Mouse (Mus musculus) stomach, embryonic 14.5 days (tissue): Measurements from ENCODE around the gene Cntnap4. TPM values are rescaled to one million over a fixed set of nuclear protein-coding genes. Genes with fewer than 3 reads are reported as not detected.

ENCODE experiments used
- ATAC-seq: fragments of 200-750 bp; cut with Nextera tagmentation; 2 replicates; pipeline ENCODE4 v1.8.0; 2017; ENCODE audit warnings: low read depth, moderate TSS enrichment; ENCODE audit not compliant: insufficient number of reproducible peaks, insufficient read depth, low FRiP score
- H3K27ac ChIP-seq: fragments of 300-500 bp; sonication (generic); 2 replicates; pipeline ENCODE4 v1.5.1; 2014; ENCODE audit warnings: mild to moderate bottlenecking, low read length, moderate library complexity, mixed read lengths
- H3K27me3 ChIP-seq: fragments of 300-500 bp; sonication (generic); 2 replicates; pipeline ENCODE4 v1.6.1; 2014; ENCODE audit warnings: low read length, control low read depth, mixed read lengths; ENCODE audit not compliant: control insufficient read depth, insufficient read depth
- H3K36me3 ChIP-seq: fragments of 300-500 bp; sonication (generic); 2 replicates; pipeline ENCODE4 v1.6.1; 2014; ENCODE audit warnings: mild to moderate bottlenecking, control low read depth, low read length, moderate library complexity, mixed read lengths; ENCODE audit not compliant: control insufficient read depth, insufficient read depth
- H3K4me1 ChIP-seq: fragments of 300-500 bp; sonication (generic); 2 replicates; pipeline ENCODE4 v1.6.1; 2014; ENCODE audit warnings: low read length, control low read depth, mixed read lengths; ENCODE audit not compliant: control insufficient read depth, insufficient read depth
- H3K4me2 ChIP-seq: fragments of 300-500 bp; sonication (generic); replicated peaks from 2 replicates; pipeline ENCODE4 v1.6.1; 2014; ENCODE audit warnings: low read depth, low read length, control low read depth
- H3K4me3 ChIP-seq: fragments of 300-500 bp; sonication (generic); 2 replicates; pipeline ENCODE4 v1.5.1; 2014; ENCODE audit warnings: low read depth, low read length, control low read depth
- H3K9ac ChIP-seq: fragments of 300-500 bp; sonication (generic); replicated peaks from 2 replicates; pipeline ENCODE4 v1.6.1; 2014; ENCODE audit warnings: low read depth, mild to moderate bottlenecking, control low read depth, low read length, moderate library complexity, mixed read lengths
- H3K9me3 ChIP-seq: fragments of 300-500 bp; sonication (generic); 2 replicates; pipeline ENCODE4 v1.6.1; 2016; ENCODE audit warnings: low read depth, low read length, control low read depth; ENCODE audit not compliant: control insufficient read depth
- WGBS: fragments of 180-500 bp; shearing (Covaris S2); extraction: QIAGEN DNeasy Blood & Tissue Kit; methylation state at CpG from one replicate; pipeline ENCODE4 v1.1.7; 2014; 5-methylcytosine and 5-hydroxymethylcytosine counted together
- polyA plus RNA-seq: library from polyadenylated mRNA; unstranded; fragments of >200 nt; fragmentation: Nextera tagmentation; extraction: Ambion mirVana; gene quantifications from 2 replicates; pipeline ENCODE4 v1.2.1, GENCODE M21; 2014

The Cntnap4 gene
- 1.1 and 1.8 TPM in 2 replicates for polyA plus RNA-seq

DNA sequence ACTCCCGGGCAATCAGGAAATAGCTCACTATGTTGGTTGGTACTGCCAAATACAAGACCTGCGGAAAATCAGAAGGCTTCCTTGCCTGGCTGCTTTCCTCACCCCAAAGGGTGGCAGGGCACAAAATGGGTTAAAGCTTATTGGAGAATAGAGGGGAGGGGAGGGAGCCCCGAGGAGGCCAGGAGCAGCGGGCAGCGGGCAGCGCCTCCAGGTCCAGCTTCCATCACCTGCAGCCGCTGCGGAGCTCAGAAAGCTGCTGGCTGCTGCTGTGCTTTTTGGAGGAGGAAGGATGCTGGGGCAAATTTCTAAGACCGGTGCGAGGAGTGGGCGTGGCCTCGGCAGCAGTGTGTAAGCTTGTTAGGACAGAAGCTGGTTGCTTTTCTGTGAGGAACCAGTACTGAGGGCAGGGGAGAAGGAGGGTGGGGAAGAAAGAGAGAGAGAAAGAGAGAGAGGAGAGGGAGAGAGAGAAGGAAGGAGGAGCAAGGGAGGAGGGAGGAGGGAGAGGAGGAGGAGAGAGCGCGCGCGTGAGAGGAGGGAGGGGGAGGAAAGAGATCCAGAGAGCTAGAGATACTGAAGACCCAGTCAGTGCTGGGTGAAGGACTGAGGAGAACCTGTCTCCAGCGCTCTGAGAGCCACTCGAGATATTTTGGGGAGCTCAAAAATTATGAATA is at the start of gene Cntnap4:
Gene Cntnap4, plus strand, starts transcription at position 573 of the 671 bp plus-strand sequence.
- no peaks in the 10 kb centered on the region for H3K9me3 ChIP-seq

DNA sequence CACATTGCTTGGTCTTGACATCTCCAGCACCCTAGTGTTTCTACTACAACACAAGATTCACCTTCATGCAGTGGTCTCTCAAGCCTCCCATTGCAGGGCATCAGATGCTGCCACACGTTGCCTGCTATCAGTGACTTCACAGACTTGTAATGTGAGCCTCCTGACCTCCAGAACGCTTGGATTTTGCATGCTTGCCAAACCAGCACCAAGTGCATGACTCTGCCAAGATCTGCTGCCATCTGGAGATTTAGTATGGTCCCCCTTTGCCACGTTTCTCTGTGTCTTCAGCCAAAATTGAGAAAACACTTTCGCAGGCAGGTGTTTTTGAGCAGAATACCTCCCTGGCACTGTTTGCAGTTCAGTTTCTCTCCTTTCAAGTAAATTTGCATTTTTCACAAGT is 12.5 kb upstream of the Cntnap4 start:
- no peak overlapping the region for H3K4me3 ChIP-seq
- no peak overlapping the region for H3K27ac ChIP-seq
- WGBS = 31% methylated on average over 4 of the region's 4 CpGs
- no peaks in the 10 kb centered on the region for H3K27me3 ChIP-seq
- no peak overlapping the region for H3K9ac ChIP-seq
- H3K9me3 ChIP-seq = no peaks in the 10 kb centered on the region
- H3K4me1 ChIP-seq = no peaks in the 10 kb centered on the region
- no peak overlapping the region for H3K4me2 ChIP-seq
- no peak for ATAC-seq
- H3K36me3 ChIP-seq = no peaks in the 10 kb centered on the region

More for the DNA sequence above, at the start of gene Cntnap4:
- Histone ChIP-seq H3K36me3 (no peaks in the 10 kb centered on the region), H3K9ac (no peak within 1 kb of the TSS), H3K4me1 (no peaks in the 10 kb centered on the region), H3K4me2 (peak within 1 kb of the TSS; percentile 39), H3K27me3 (0 out of 2 replicates have a peak, but pooled peaks cover 5% of the 10 kb centered on the region), H3K27ac (no peak within 1 kb of the TSS), H3K4me3 (peak within 1 kb of the TSS; percentile 20; the same call in 1 of the 2 replicates)
- WGBS = 2% methylated on average over 18 of the region's 18 CpGs
- no peak for ATAC-seq

DNA sequence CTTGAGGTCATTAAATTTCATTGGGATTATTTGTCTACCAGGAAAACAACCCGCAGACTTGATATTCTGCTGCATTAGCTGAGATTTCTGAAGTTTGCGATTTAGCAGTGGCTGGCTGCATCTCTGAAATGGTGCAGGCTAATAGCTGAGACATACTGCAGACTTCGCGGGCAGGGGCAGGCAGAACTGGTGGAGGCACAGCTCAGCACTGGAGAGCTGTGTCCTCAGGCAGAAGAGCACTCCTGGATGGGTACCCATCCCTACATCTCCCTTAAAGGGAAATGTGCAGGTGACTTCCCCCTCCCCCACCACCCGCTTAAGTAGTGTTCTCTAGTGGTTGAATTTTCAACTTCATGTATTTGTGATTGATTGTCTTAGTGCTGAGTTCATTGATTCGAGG is 698 bp downstream of the Cntnap4 start:
- Histone ChIP-seq H3K9ac (no peak overlapping the region), H3K27me3 (0 out of 2 replicates have a peak, but pooled peaks cover 5% of the 10 kb centered on the region), H3K4me3 (no peak overlapping the region; the same call in 1 of the 2 replicates), H3K4me1 (no peaks in the 10 kb centered on the region), H3K4me2 (peak overlapping the region; percentile 39; the same call in 1 of the 2 replicates), H3K27ac (no peak overlapping the region), H3K9me3 (no peaks in the 10 kb centered on the region), H3K36me3 (no peaks in the 10 kb centered on the region)
- whole genome bisulfite sequencing = 5% methylated on average over 6 of the region's 6 CpGs
- ATAC-seq = no peak

DNA sequence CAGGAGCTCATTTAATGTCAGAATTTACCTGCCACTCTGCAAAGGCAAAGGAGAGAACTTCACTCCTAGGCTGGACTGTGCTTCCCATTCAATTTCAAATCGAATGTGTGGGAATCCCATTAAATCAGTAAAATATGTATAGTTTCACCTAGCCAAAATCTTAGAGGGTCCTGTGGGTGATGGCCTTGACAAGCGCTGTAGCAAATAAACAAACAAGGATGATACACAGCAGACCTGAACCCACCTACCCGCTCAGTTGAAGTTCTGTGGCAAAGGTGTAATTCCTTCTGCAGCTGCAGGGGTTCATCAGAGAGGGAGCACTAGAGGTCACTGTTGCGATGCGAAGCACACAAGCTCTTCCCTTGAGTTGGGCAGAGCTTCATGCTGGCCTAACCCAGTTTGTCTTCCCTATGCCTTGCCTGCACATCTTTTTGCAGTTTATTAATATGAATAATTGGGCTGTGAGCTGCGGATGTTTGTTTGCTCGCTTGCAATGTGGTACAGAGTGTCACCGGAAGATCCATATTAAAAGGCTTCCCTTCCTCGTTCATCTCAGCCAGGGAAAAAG is 1.6 kb downstream of the Cntnap4 start:
- Histone ChIP-seq H3K4me3 (no peak overlapping the region), H3K27ac (no peak overlapping the region), H3K4me1 (no peaks in the 10 kb centered on the region), H3K36me3 (no peaks in the 10 kb centered on the region), H3K27me3 (0 out of 2 replicates have a peak, but pooled peaks cover 5% of the 10 kb centered on the region), H3K9me3 (no peaks in the 10 kb centered on the region), H3K4me2 (no peak overlapping the region), H3K9ac (no peak overlapping the region)
- 0 out of 2 replicates have a peak, but pooled peaks have one; percentile 46 for ATAC-seq
- WGBS = 20% methylated on average over 9 of the region's 9 CpGs

DNA sequence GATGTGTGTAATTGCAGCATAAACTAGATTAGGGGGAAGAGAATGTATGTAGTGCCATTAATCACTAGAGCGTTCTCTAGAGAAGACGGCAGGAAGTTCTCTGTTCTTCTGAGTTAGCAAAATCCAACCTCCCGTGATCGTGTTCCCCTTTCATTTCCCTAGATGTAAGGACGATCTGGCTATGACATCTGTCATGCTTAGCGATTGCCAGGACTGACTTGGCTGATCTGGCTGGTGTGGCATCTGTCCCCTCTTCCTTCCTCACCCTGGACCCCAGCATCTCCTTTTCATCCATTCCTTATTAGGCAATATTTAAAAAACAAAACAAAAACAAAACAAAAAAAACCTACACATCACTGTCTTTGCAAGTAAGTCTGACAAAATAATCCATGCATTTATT is 11.6 kb downstream of the Cntnap4 start:
- Histone ChIP-seq H3K36me3 (no peaks in the 10 kb centered on the region), H3K4me3 (no peak overlapping the region), H3K4me2 (no peak overlapping the region), H3K9me3 (no peaks in the 10 kb centered on the region), H3K4me1 (no peaks in the 10 kb centered on the region), H3K27ac (no peak overlapping the region), H3K9ac (no peak overlapping the region), H3K27me3 (no peaks in the 10 kb centered on the region)
- 29% methylated on average over 6 of the region's 6 CpGs for WGBS
- no peak for ATAC-seq

DNA sequence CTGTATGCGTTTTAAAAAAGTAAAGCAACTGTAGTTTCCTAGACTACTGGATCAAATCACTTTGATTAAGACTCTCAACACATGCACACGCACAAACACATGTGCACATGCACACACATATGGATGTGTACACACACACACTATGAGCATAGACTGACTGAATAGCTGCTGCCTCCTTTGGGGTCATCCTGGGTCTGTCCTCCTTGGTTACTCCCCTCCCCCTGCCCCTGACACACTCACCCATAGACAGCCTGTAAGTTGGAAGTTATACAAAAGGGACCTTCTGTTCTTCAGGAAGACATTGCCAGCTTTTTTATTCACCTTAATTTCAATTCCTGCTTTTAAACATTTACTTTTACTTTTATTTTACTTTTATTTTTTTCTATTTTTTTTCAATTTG is 13.6 kb downstream of the Cntnap4 start:
- H3K36me3 ChIP-seq = no peaks in the 10 kb centered on the region
- H3K27ac ChIP-seq = no peak overlapping the region
- peaks cover 3% of the 10 kb centered on the region; the same call in 1 of the 2 replicates for H3K4me1 ChIP-seq
- H3K9ac ChIP-seq = no peak overlapping the region
- no peak overlapping the region for H3K4me2 ChIP-seq
- no peak overlapping the region for H3K4me3 ChIP-seq
- no peaks in the 10 kb centered on the region for H3K27me3 ChIP-seq
- no peak for ATAC-seq
- WGBS = 87% methylated on average over 2 of the region's 2 CpGs
- no peaks in the 10 kb centered on the region for H3K9me3 ChIP-seq

DNA sequence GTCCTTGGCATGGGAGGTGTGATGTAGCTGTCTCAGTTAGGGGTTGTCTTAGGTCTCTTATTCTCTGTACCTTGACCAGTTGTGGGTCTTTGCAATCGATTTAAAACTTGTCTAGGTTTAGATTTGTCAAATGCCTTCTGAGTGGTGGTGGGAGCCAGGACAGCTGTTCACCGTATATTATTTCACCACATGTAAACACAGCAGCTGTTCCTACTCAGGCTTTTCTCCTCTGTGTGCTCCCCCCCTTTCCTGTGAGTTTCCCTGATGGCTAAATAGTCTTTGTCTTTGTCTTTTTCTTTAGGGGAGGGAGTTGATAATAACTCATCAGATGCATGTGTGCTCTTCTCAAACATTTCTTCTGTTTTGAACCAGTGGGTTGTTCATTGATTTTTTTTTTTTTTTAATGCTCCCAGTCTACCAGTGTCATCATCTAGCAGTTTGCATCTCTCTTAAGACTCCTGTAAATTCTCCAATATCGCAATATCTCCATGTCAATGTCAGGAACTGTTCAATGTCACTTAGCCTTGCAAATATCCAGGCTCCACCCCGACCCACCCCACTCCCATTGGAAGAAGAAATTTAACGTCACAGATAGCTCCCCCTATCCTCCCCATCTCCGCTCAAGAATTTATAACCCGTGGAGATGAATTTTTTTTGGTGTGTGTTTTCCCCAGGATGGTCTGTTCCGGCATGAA is 18.7 kb downstream of the Cntnap4 start:
- no peaks in the 10 kb centered on the region for H3K9me3 ChIP-seq
- WGBS = 34% methylated on average over 8 of the region's 8 CpGs
- no peak for ATAC-seq
- H3K9ac ChIP-seq = no peak overlapping the region
- no peak overlapping the region; the same call in 1 of the 2 replicates for H3K27ac ChIP-seq
- no peaks in the 10 kb centered on the region for H3K36me3 ChIP-seq
- H3K4me2 ChIP-seq = peak overlapping the region; percentile 39
- peaks cover 5% of the 10 kb centered on the region; the same call in 1 of the 2 replicates for H3K4me1 ChIP-seq
- H3K27me3 ChIP-seq = no peaks in the 10 kb centered on the region
- H3K4me3 ChIP-seq = 0 out of 2 replicates have a peak overlapping the region, but pooled peaks have one; percentile 15

DNA sequence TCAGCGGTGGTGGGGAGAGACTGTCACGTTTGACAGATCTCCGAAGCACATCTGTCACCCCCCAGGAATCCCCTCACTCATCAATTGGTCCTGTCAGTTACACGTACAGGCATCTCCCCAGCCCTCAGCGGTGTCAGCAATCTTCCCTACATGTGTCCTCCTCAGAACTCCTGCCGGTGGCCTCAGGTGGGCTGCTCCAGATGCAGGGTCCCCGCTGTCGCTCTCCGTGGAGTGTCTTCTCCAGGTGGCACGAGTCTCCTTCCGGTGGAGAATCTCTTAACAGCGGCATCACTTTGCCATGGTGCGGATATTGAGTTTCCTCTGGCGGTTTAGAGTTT is 19.2 kb downstream of the Cntnap4 start:
- H3K4me3 ChIP-seq = 0 out of 2 replicates have a peak overlapping the region, but pooled peaks have one; percentile 15
- no peak overlapping the region for H3K9ac ChIP-seq
- ATAC-seq = no peak
- H3K27ac ChIP-seq = no peak overlapping the region
- peaks cover 5% of the 10 kb centered on the region; the same call in 1 of the 2 replicates for H3K4me1 ChIP-seq
- no peaks in the 10 kb centered on the region for H3K36me3 ChIP-seq
- H3K9me3 ChIP-seq = no peaks in the 10 kb centered on the region
- H3K4me2 ChIP-seq = peak overlapping the region; percentile 39
- 46% methylated on average over 14 of the region's 14 CpGs for WGBS
- H3K27me3 ChIP-seq = no peaks in the 10 kb centered on the region
